Mouse (Mus musculus) ES-E14 (cell line): Measurements from ENCODE around the gene Olfr521.

Experiments
- CHD2 ChIP-seq: IDR thresholded peaks from 2 replicates; pipeline ENCODE4 v1.6.1; 2014; ENCODE audit warnings: mild to moderate bottlenecking, low read depth, low read length, inconsistent platforms
- HCFC1 ChIP-seq: IDR thresholded peaks from 2 replicates; pipeline ENCODE4 v1.6.1; 2012; ENCODE audit warnings: low read length, inconsistent platforms, borderline replicate concordance; ENCODE audit not compliant: insufficient read depth
- MAFK ChIP-seq: IDR thresholded peaks from 2 replicates; pipeline ENCODE4 v1.6.1; 2014; ENCODE audit warnings: mild to moderate bottlenecking, low read depth, low read length, inconsistent platforms; ENCODE audit not compliant: insufficient read depth
- ZNF384 ChIP-seq: IDR thresholded peaks from 2 replicates; pipeline ENCODE4 v1.6.1; 2012; ENCODE audit warnings: low read depth, low read length, inconsistent platforms

DNA sequence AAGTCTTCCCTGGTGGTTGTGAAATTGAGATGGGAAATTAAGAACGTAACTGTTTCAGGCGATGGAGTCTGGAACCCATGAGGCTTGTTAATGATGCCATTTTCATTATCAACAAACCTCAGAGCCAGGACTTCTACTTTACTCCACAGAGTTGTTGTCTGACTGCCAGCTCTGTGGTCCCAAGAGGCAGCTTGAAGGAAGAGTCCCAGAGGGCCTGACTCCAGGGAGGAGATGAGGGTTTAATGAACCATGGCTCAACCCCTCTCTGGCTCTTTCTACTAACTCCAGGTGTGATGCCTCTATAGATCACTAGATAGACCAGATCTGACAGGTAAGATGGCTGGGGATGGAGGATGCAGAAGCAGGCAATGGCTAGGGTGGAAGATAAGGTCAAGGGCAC, 33.3 kb upstream of the Olfr521 start, which contains the start of gene Olfr520:
- TF ChIP-seq ZNF384 (no peak), HCFC1 (no peak), MAFK (no peak), CHD2 (no peak)
